ENCODE assay signal across 8 mouse cellular contexts in the genomic region with DNA sequence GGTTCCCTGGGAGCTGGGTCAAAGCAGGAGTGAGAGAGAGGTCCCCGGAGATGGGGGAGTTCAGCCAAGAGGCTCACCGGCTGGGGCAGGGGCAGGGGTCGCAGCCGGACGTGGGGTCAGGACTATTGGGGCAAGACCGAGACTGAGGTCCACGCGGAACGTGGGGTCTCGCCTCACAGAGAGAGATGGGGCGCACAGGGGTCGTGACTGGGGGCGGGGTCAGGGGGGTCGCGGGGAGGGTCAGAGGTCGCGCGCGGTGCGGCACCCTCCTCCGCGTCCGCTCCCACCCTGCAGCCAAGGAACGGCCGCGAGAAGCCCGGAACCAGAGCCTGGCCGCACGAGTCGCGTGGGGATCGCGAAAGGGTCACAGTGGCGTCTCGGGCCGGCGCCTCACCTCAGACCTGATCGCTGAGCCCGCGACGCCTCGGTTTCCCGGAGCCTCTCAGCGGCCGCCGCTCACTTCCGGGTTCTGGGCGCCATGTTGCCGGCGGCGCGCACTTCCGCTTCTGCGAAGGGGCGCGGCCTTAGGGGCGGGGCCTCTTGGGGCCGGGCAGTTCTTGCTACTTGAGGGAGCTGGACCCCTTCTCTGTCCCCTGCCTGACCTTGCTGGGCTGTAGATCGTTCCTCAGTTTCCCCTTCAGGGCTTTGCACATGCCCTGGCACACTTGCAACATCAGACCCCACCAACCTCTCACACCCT. TPM values are rescaled to one million over a fixed set of nuclear protein-coding genes. Genes with fewer than 3 reads are reported as not detected.
DNase-seq lines count a peak whose midpoint lies in the region; ATAC-seq lines count a peak whose summit lies in the region.

No protein-coding gene starts in this region.

- no peaks in the 10 kb centered on the region for H3K36me3 ChIP-seq in hindbrain, embryonic 15.5 days
- peaks cover 32% of the 10 kb centered on the region for H3K36me3 ChIP-seq in megakaryocyte, embryonic 14.5 days (replicated peaks; ENCODE audit: low read length)

- peak overlapping the region; percentile 81 for H3K9ac ChIP-seq in hindbrain, embryonic 15.5 days

- H3K27me3 ChIP-seq in hindbrain, embryonic 15.5 days: peaks cover 2% of the 10 kb centered on the region; the same call in 1 of the 2 replicates
- no peaks in the 10 kb centered on the region for H3K27me3 ChIP-seq in megakaryocyte, embryonic 14.5 days (replicated peaks)

- under 1% methylated on average over 59 of the region's 59 CpGs for WGBS in hindbrain, embryonic 15.5 days

- H3K27ac ChIP-seq in hindbrain, embryonic 15.5 days (replicated peaks): peak overlapping the region; percentile 56

- peak overlapping the region; percentile 84 for H3K4me2 ChIP-seq in hindbrain, embryonic 15.5 days

- peak; percentile 50 for DNase-seq in WW6 (ENCODE audit: low read depth, low spot score)
- peak; percentile 85 to 92 for DNase-seq in cerebellum, postnatal 25 days
- peak; percentile 81 for DNase-seq in frontal cortex, postnatal 36 days (ENCODE audit: low spot score in 2 of 2)
- peak; percentile 66 to 74 for DNase-seq in left cerebral cortex, adult 8-10 months (ENCODE audit: low spot score in 2 of 2)
- DNase-seq in right cerebral cortex, adult 2 months (ENCODE audit: low spot score in 2 of 2): peak; percentile 76 to 83
- peak; percentile 38 for DNase-seq in urinary bladder, postnatal 10 days (ENCODE audit: low spot score)

- H3K4me3 ChIP-seq in hindbrain, embryonic 15.5 days: peak overlapping the region; percentile 91
- H3K4me3 ChIP-seq in megakaryocyte, embryonic 14.5 days (replicated peaks): peak overlapping the region; percentile 97

- H3K9me3 ChIP-seq in hindbrain, embryonic 15.5 days: no peaks in the 10 kb centered on the region
- H3K9me3 ChIP-seq in megakaryocyte, embryonic 14.5 days: no peaks in the 10 kb centered on the region

- peaks cover 24% of the 10 kb centered on the region for H3K4me1 ChIP-seq in hindbrain, embryonic 15.5 days (replicated peaks)
- peaks cover 88% of the 10 kb centered on the region for H3K4me1 ChIP-seq in megakaryocyte, embryonic 14.5 days

- peak; percentile 89 for ATAC-seq in hindbrain, embryonic 15.5 days (ENCODE audit: low FRiP score, low read depth)

RNA-seq across cellular contexts. Expression of a gene that starts 3.0 kb away (rescaled TPM):
- 12.6 and 12.9 TPM in 2 replicates for polyA plus RNA-seq in hindbrain, embryonic 15.5 days (2015; fragmentation: Nextera tagmentation; extraction: Ambion mirVana)
- total RNA-seq in left cerebral cortex, adult 8-10 months (2022): 10 to 100 TPM; 16.2 to 32.0 (median 20.3) TPM
- polyA plus RNA-seq in megakaryocyte, embryonic 14.5 days (2012; ENCODE audit: insufficient read depth, low replicate concordance): 151 and 347 TPM in 2 replicates

RNA-seq across cellular contexts. Expression of a gene that starts 13.2 kb away (rescaled TPM):
- 18.6 and 20.0 TPM in 2 replicates for polyA plus RNA-seq in hindbrain, embryonic 15.5 days (2015; fragmentation: Nextera tagmentation; extraction: Ambion mirVana)
- 100 to 1,000 TPM; 102 to 111 (median 109) TPM for total RNA-seq in left cerebral cortex, adult 8-10 months (2022)
- polyA plus RNA-seq in megakaryocyte, embryonic 14.5 days (2012; ENCODE audit: insufficient read depth, low replicate concordance): 153 and 200 TPM in 2 replicates

RNA-seq across cellular contexts. Expression of a gene that starts 36.1 kb away (rescaled TPM):
- polyA plus RNA-seq in hindbrain, embryonic 15.5 days (2015; fragmentation: Nextera tagmentation; extraction: Ambion mirVana): 503 and 517 TPM in 2 replicates
- total RNA-seq in left cerebral cortex, adult 8-10 months (2022): 100 to 1,000 TPM; 306 to 342 (median 330) TPM
- 1,192 and 1,533 TPM in 2 replicates for polyA plus RNA-seq in megakaryocyte, embryonic 14.5 days (2012; ENCODE audit: insufficient read depth, low replicate concordance)

RNA-seq across cellular contexts. Expression of a gene that starts 38.3 kb away (rescaled TPM):
- polyA plus RNA-seq in hindbrain, embryonic 15.5 days (2015; fragmentation: Nextera tagmentation; extraction: Ambion mirVana): 61.4 and 71.3 TPM in 2 replicates
- 100 to 1,000 TPM; 328 to 363 (median 358) TPM for total RNA-seq in left cerebral cortex, adult 8-10 months (2022)
- polyA plus RNA-seq in megakaryocyte, embryonic 14.5 days (2012; ENCODE audit: insufficient read depth, low replicate concordance): 4.8 and 11.7 TPM in 2 replicates

RNA-seq across cellular contexts. Expression of a gene that starts 45.7 kb away (rescaled TPM):
- 22.6 and 26.0 TPM in 2 replicates for polyA plus RNA-seq in hindbrain, embryonic 15.5 days (2015; fragmentation: Nextera tagmentation; extraction: Ambion mirVana)
- 10 to 100 TPM; 48.5 to 76.4 (median 64.1) TPM for total RNA-seq in left cerebral cortex, adult 8-10 months (2022)
- polyA plus RNA-seq in megakaryocyte, embryonic 14.5 days (2012; ENCODE audit: insufficient read depth, low replicate concordance): 171 and 203 TPM in 2 replicates

Comparison
In these comparisons a context has a peak if more than half of its experiments do, and no peak if none do; other contexts are left out.
1. Peak in every context shown above with its lines: DNase-seq, ATAC-seq, H3K4me3 ChIP-seq and H3K27ac ChIP-seq.
2. DNase-seq: peak in every context shown above with its lines; median percentile 88 in cerebellum, postnatal 25 days; 81 in frontal cortex, postnatal 36 days; 80 in right cerebral cortex, adult 2 months; 70 in left cerebral cortex, adult 8-10 months; 50 in WW6; 38 in urinary bladder, postnatal 10 days.
3. RNA of a gene that starts 3.0 kb away (polyA plus RNA-seq): 151 to 347 TPM in megakaryocyte, embryonic 14.5 days; 12.6 to 12.9 TPM in hindbrain, embryonic 15.5 days; every median in the first group is over 10 times any median in the second.